Mouse (Mus musculus) heart, embryonic 16.5 days (tissue): ENCODE data around the gene Aasdh. TPM values are rescaled to one million over a fixed set of nuclear protein-coding genes. Genes with fewer than 3 reads are reported as not detected.

Experiments used
- ATAC-seq: fragments of 200-750 bp; cut with Nextera tagmentation; replicated peaks from 2 replicates; pipeline ENCODE4 v1.8.0; 2017; ENCODE audit warnings: moderate number of reproducible peaks; ENCODE audit not compliant: insufficient read depth, low FRiP score; ENCODE audit errors: extremely low read depth
- H3K27ac ChIP-seq: fragments of 300-500 bp; sonication (generic); 2 replicates; pipeline ENCODE4 v1.5.1; 2014; ENCODE audit warnings: mild to moderate bottlenecking, low read length, control low read depth, moderate library complexity
- H3K27me3 ChIP-seq: fragments of 300-500 bp; sonication (generic); 2 replicates; pipeline ENCODE4 v1.6.1; 2014; ENCODE audit warnings: low read length, mixed read lengths; ENCODE audit not compliant: control insufficient read depth, insufficient read depth
- H3K36me3 ChIP-seq: fragments of 300-500 bp; sonication (generic); 2 replicates; pipeline ENCODE4 v1.6.1; 2014; ENCODE audit not compliant: control insufficient read depth, insufficient read depth
- H3K4me1 ChIP-seq: fragments of 300-500 bp; sonication (generic); 2 replicates; pipeline ENCODE4 v1.6.1; 2014; ENCODE audit warnings: low read length, mixed read lengths; ENCODE audit not compliant: control insufficient read depth, insufficient read depth
- H3K4me2 ChIP-seq: fragments of 300-500 bp; sonication (generic); 2 replicates; pipeline ENCODE4 v1.6.1; 2014; ENCODE audit warnings: low read depth, mild to moderate bottlenecking, control low read depth, low read length
- H3K4me3 ChIP-seq: fragments of 300-500 bp; sonication (generic); 2 replicates; pipeline ENCODE4 v1.5.1; 2014; ENCODE audit warnings: mild to moderate bottlenecking, control low read depth, low read length
- H3K9ac ChIP-seq: fragments of 300-500 bp; sonication (generic); 2 replicates; pipeline ENCODE4 v1.6.1; 2014; ENCODE audit warnings: low read length, control low read depth
- H3K9me3 ChIP-seq: fragments of 300-500 bp; sonication (generic); replicated peaks from 2 replicates; pipeline ENCODE4 v1.6.1; 2016; ENCODE audit warnings: low read length; ENCODE audit not compliant: control insufficient read depth
- WGBS: fragments of 180-500 bp; shearing (Covaris S2); extraction: QIAGEN DNeasy Blood & Tissue Kit; methylation state at CpG from one replicate; pipeline ENCODE4 v1.1.7; 2014; 5-methylcytosine and 5-hydroxymethylcytosine counted together
- polyA plus RNA-seq: library from polyadenylated mRNA; unstranded; fragments of >200 nt; fragmentation: Nextera tagmentation; extraction: Ambion mirVana; gene quantifications from 2 replicates; pipeline ENCODE4 v1.2.1, GENCODE M21; 2015

Gene Aasdh
- polyA plus RNA-seq = 17.9 and 22.3 TPM in 2 replicates

- peak; percentile 97 for ATAC-seq
- H3K27ac ChIP-seq = peak within 1 kb of the TSS; percentile 90
Observed at GRCm38 (mm10) chr5:76905405-76906154, at the start of gene Aasdh. Aasdh (minus strand) TSS chr5:76905514.

GRCm38 (mm10) chr5:76954271-76954900, 49.1 kb upstream of the Aasdh start:
- 67% methylated on average over 6 of the region's 6 CpGs for WGBS
- H3K27ac ChIP-seq = no peak overlapping the region
- no peak for ATAC-seq
- no peaks in the 10 kb centered on the region for H3K27me3 ChIP-seq
- H3K4me3 ChIP-seq = no peak overlapping the region
- peaks cover 30% of the 10 kb centered on the region for H3K4me1 ChIP-seq
- no peak overlapping the region for H3K9ac ChIP-seq
- H3K36me3 ChIP-seq = peaks cover 28% of the 10 kb centered on the region
- no peaks in the 10 kb centered on the region for H3K9me3 ChIP-seq
- H3K4me2 ChIP-seq = no peak overlapping the region

More at GRCm38 (mm10) chr5:76905405-76906154, at the start of gene Aasdh:
- Histone ChIP-seq H3K4me1 (peaks cover 8% of the 10 kb centered on the region), H3K4me2 (peak within 1 kb of the TSS; percentile 89), H3K9ac (peak within 1 kb of the TSS; percentile 87), H3K36me3 (0 out of 2 replicates have a peak, but pooled peaks cover 2% of the 10 kb centered on the region), H3K27me3 (no peaks in the 10 kb centered on the region), H3K4me3 (peak within 1 kb of the TSS; percentile 88), H3K9me3 (no peaks in the 10 kb centered on the region)
- WGBS = under 1% methylated on average over 47 of the region's 47 CpGs

- H3K9ac ChIP-seq = no peak overlapping the region
- H3K9me3 ChIP-seq = no peaks in the 10 kb centered on the region
- H3K27ac ChIP-seq = no peak overlapping the region
- peaks cover 24% of the 10 kb centered on the region for H3K36me3 ChIP-seq
- H3K4me1 ChIP-seq = peaks cover 31% of the 10 kb centered on the region
- WGBS = 72% methylated on average over 3 of the region's 3 CpGs
- no peak overlapping the region for H3K4me3 ChIP-seq
- no peaks in the 10 kb centered on the region for H3K27me3 ChIP-seq
- no peak overlapping the region for H3K4me2 ChIP-seq
- ATAC-seq = no peak
Observed at GRCm38 (mm10) chr5:76953794-76954193, 48.5 kb upstream of the Aasdh start.

- Histone ChIP-seq H3K4me3 (peak overlapping the region; percentile 92), H3K36me3 (peaks cover 11% of the 10 kb centered on the region), H3K9ac (peak overlapping the region; percentile 91), H3K27me3 (no peaks in the 10 kb centered on the region), H3K4me1 (peaks cover 43% of the 10 kb centered on the region), H3K27ac (peak overlapping the region; percentile 95), H3K4me2 (peak overlapping the region; percentile 81), H3K9me3 (no peaks in the 10 kb centered on the region)
- 11% methylated on average over 7 of the region's 7 CpGs for WGBS
- ATAC-seq = no peak
Observed at GRCm38 (mm10) chr5:76952112-76953040, 47.1 kb upstream of the Aasdh start.

- under 1% methylated on average over 81 of the region's 81 CpGs for WGBS
- Histone ChIP-seq H3K4me3 (peak within 1 kb of the TSS; percentile 92), H3K36me3 (peaks cover 1% of the 10 kb centered on the region; the same call in 1 of the 2 replicates), H3K9me3 (no peaks in the 10 kb centered on the region), H3K27ac (peak within 1 kb of the TSS; percentile 95), H3K9ac (peak within 1 kb of the TSS; percentile 91), H3K27me3 (no peaks in the 10 kb centered on the region), H3K4me1 (peaks cover 51% of the 10 kb centered on the region), H3K4me2 (peak within 1 kb of the TSS; percentile 83)
- ATAC-seq = peak; percentile 95
Observed at GRCm38 (mm10) chr5:76951106-76952027, 46.1 kb upstream of the Aasdh start, which contains the start of the genes Paics and Ppat. Paics (plus strand) TSS chr5:76951307. Ppat (minus strand) TSS chr5:76951578.

- H3K36me3 ChIP-seq = no peaks in the 10 kb centered on the region
- peak overlapping the region; percentile 79 for H3K9ac ChIP-seq
- ATAC-seq = peak; percentile 2
- H3K27ac ChIP-seq = peak overlapping the region; percentile 95
- H3K4me2 ChIP-seq = peak overlapping the region; percentile 83
- no peaks in the 10 kb centered on the region for H3K9me3 ChIP-seq
- under 1% methylated on average over 24 of the region's 24 CpGs for WGBS
- peaks cover 58% of the 10 kb centered on the region for H3K4me1 ChIP-seq
- peak overlapping the region; percentile 92 for H3K4me3 ChIP-seq
- H3K27me3 ChIP-seq = no peaks in the 10 kb centered on the region
Observed at GRCm38 (mm10) chr5:76950343-76951105, 45.2 kb upstream of the Aasdh start.

- 74% methylated on average over 4 of the region's 4 CpGs for WGBS
- no peak for ATAC-seq
- Histone ChIP-seq H3K4me3 (no peak overlapping the region), H3K27me3 (no peaks in the 10 kb centered on the region), H3K9ac (no peak overlapping the region), H3K27ac (peak overlapping the region; percentile 24), H3K4me1 (peaks cover 42% of the 10 kb centered on the region), H3K36me3 (no peaks in the 10 kb centered on the region), H3K9me3 (no peaks in the 10 kb centered on the region), H3K4me2 (peak overlapping the region; percentile 21; the same call in 1 of the 2 replicates)
Observed at GRCm38 (mm10) chr5:76947758-76948157, 42.4 kb upstream of the Aasdh start.
